Mouse (Mus musculus) stomach, embryonic 14.5 days (tissue): ENCODE measurements at regions not wholly inside any gene's neighbourhood (a gene's known extent, or its start where the extent isn't known, plus 50 kb on each side); places are given as distances from the start of the nearest gene placed in this dataset. TPM values are rescaled to one million over a fixed set of nuclear protein-coding genes. Genes with fewer than 3 reads are reported as not detected.

Experiments used
- ATAC-seq: fragments of 200-750 bp; cut with Nextera tagmentation; 2 replicates; pipeline ENCODE4 v1.8.0; 2017; ENCODE audit warnings: low read depth, moderate TSS enrichment; ENCODE audit not compliant: insufficient number of reproducible peaks, insufficient read depth, low FRiP score
- H3K27ac ChIP-seq: fragments of 300-500 bp; sonication (generic); 2 replicates; pipeline ENCODE4 v1.5.1; 2014; ENCODE audit warnings: mild to moderate bottlenecking, low read length, moderate library complexity, mixed read lengths
- H3K27me3 ChIP-seq: fragments of 300-500 bp; sonication (generic); 2 replicates; pipeline ENCODE4 v1.6.1; 2014; ENCODE audit warnings: low read length, control low read depth, mixed read lengths; ENCODE audit not compliant: control insufficient read depth, insufficient read depth
- H3K36me3 ChIP-seq: fragments of 300-500 bp; sonication (generic); 2 replicates; pipeline ENCODE4 v1.6.1; 2014; ENCODE audit warnings: mild to moderate bottlenecking, control low read depth, low read length, moderate library complexity, mixed read lengths; ENCODE audit not compliant: control insufficient read depth, insufficient read depth
- H3K4me1 ChIP-seq: fragments of 300-500 bp; sonication (generic); 2 replicates; pipeline ENCODE4 v1.6.1; 2014; ENCODE audit warnings: low read length, control low read depth, mixed read lengths; ENCODE audit not compliant: control insufficient read depth, insufficient read depth
- H3K4me2 ChIP-seq: fragments of 300-500 bp; sonication (generic); replicated peaks from 2 replicates; pipeline ENCODE4 v1.6.1; 2014; ENCODE audit warnings: low read depth, low read length, control low read depth
- H3K4me3 ChIP-seq: fragments of 300-500 bp; sonication (generic); 2 replicates; pipeline ENCODE4 v1.5.1; 2014; ENCODE audit warnings: low read depth, low read length, control low read depth
- H3K9ac ChIP-seq: fragments of 300-500 bp; sonication (generic); replicated peaks from 2 replicates; pipeline ENCODE4 v1.6.1; 2014; ENCODE audit warnings: low read depth, mild to moderate bottlenecking, control low read depth, low read length, moderate library complexity, mixed read lengths
- H3K9me3 ChIP-seq: fragments of 300-500 bp; sonication (generic); 2 replicates; pipeline ENCODE4 v1.6.1; 2016; ENCODE audit warnings: low read depth, low read length, control low read depth; ENCODE audit not compliant: control insufficient read depth
- WGBS: fragments of 180-500 bp; shearing (Covaris S2); extraction: QIAGEN DNeasy Blood & Tissue Kit; methylation state at CpG from one replicate; pipeline ENCODE4 v1.1.7; 2014; 5-methylcytosine and 5-hydroxymethylcytosine counted together
- microRNA-seq: library from miRNA; unstranded; fragments of <30 nt; microRNA quantifications from one replicate; pipeline ENCODE4, GENCODE M21; 2016

- H3K27me3 ChIP-seq = no peaks in the 10 kb centered on the region
- no peak for ATAC-seq
- no peak overlapping the region for H3K4me2 ChIP-seq
- no peak overlapping the region for H3K27ac ChIP-seq
- H3K36me3 ChIP-seq = no peaks in the 10 kb centered on the region
- no peak overlapping the region for H3K9ac ChIP-seq
- no peaks in the 10 kb centered on the region for H3K4me1 ChIP-seq
- no peak overlapping the region for H3K4me3 ChIP-seq
- WGBS = 40% methylated on average over 9 of the region's 9 CpGs
- no peaks in the 10 kb centered on the region for H3K9me3 ChIP-seq
Observed at GRCm38 (mm10) chr4:87359483-87359882, 129.2 kb upstream of the Slc24a2 start.

DNA sequence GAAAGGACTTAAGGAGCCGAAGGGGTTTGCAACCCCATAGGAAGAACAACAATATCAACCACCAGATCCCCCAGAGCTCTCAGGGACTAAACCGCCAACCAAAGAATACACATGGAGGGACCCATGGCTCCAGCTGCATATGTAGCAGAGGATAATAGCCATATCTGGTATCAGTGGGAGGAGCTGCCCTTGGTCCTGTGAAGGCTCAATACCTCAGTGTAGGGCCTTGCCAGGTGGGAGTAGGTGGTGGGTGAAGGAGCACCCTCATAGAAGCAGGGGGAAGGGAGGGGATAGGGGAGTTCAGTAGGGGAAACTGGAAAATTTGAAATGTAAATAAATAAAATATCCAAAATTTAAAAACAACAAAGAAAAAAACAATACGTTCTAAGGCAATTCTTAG, 128.7 kb upstream of the Slc24a2 start:
- WGBS = 91% methylated on average over 3 of the region's 3 CpGs
- Histone ChIP-seq H3K4me1 (no peaks in the 10 kb centered on the region), H3K27ac (no peak overlapping the region), H3K4me2 (no peak overlapping the region), H3K4me3 (no peak overlapping the region), H3K36me3 (no peaks in the 10 kb centered on the region), H3K27me3 (no peaks in the 10 kb centered on the region), H3K9me3 (no peaks in the 10 kb centered on the region), H3K9ac (no peak overlapping the region)
- ATAC-seq = no peak

- Histone ChIP-seq H3K9me3 (no peaks in the 10 kb centered on the region), H3K4me2 (no peak overlapping the region), H3K9ac (no peak overlapping the region), H3K27ac (no peak overlapping the region), H3K36me3 (no peaks in the 10 kb centered on the region), H3K27me3 (no peaks in the 10 kb centered on the region), H3K4me3 (no peak overlapping the region), H3K4me1 (0 out of 2 replicates have a peak, but pooled peaks cover 3% of the 10 kb centered on the region)
- WGBS = 74% methylated on average over 2 of the region's 2 CpGs
- no peak for ATAC-seq
Observed at GRCm38 (mm10) chr4:87332968-87333367, 102.7 kb upstream of the Slc24a2 start.

GRCm38 (mm10) chr4:87329136-87329535, 98.9 kb upstream of the Slc24a2 start:
- WGBS = 54% methylated on average over 6 of the region's 6 CpGs
- ATAC-seq = no peak
- Histone ChIP-seq H3K9ac (no peak overlapping the region), H3K9me3 (no peaks in the 10 kb centered on the region), H3K27me3 (no peaks in the 10 kb centered on the region), H3K36me3 (no peaks in the 10 kb centered on the region), H3K27ac (no peak overlapping the region), H3K4me3 (no peak overlapping the region), H3K4me2 (no peak overlapping the region), H3K4me1 (0 out of 2 replicates have a peak, but pooled peaks cover 3% of the 10 kb centered on the region)

DNA sequence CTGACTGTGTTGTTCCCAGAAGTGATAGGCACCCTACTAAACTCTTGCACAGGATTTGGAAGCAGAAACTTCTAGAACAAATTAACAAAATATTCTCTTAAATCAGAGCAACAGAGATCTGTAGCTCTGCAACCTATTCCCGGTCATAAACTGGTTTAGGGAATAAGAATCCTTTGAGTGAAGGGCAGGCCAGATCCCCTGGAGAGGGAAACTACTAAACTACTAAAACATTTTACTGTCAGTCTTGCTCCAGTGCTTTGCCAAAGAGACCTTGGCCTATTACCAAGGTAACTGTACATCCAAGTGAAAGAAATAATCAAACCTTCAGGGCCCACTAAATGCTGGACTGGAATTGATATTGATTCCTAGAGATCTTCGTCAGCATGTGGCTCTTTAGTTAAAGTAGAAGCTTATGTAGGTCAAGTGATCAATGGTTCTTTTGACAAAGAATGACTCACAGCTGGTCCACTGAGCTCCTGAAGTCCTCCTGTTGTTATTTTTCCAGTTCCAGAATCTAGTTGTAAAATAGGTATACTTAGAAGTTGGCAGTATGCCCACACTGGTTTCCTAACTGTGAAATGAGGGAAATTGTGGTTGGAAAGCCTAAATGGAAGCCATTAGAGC, 91.6 kb upstream of the Slc24a2 start:
- H3K9ac ChIP-seq = no peak overlapping the region
- no peak overlapping the region for H3K4me2 ChIP-seq
- no peak overlapping the region for H3K27ac ChIP-seq
- ATAC-seq = no peak
- no peaks in the 10 kb centered on the region for H3K27me3 ChIP-seq
- WGBS = 67% methylated on average over 2 of the region's 2 CpGs
- no peak overlapping the region for H3K4me3 ChIP-seq
- H3K9me3 ChIP-seq = no peaks in the 10 kb centered on the region
- no peaks in the 10 kb centered on the region for H3K4me1 ChIP-seq
- H3K36me3 ChIP-seq = no peaks in the 10 kb centered on the region

DNA sequence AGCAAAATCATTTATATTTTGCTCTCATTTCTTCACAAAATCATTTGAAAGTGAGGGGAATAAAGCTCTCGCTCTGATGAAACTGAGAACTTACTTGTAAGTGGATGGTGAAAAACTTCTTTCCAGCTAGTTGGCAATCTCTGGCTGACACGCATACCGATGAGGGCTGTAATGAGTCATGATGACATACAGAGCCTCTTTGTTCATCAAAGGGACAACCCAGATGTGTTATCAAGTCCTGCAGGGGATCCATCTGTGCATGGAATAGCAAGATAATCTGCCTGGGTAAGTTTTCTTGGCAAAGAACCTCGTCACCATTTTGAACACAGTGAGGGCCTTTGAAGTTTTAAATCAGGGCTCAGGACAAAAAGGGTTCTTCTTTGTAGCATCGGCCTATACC, 67.9 kb upstream of the Slc24a2 start:
- 75% methylated on average over 5 of the region's 5 CpGs for WGBS

DNA sequence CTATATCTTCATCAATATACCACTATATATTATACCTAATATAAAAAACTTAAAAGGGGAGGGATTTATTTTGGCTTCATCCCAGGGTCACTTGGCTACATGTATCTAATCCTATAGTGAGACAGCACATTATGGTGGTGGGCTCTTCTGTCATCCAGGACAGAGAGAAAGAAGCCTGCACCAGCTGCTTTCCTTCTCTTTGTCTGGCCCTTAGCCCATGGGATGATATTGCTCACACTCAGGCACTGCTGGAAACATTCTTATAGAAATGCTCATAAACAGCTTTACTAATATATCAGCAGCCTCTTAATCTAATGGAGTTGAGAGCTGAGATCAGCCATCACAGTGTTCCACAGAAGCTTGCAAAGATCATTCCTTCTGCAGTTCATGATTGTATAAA, 64.3 kb upstream of the Slc24a2 start:
- Histone ChIP-seq H3K27ac (no peak overlapping the region), H3K36me3 (no peaks in the 10 kb centered on the region), H3K4me3 (no peak overlapping the region), H3K9me3 (no peaks in the 10 kb centered on the region), H3K9ac (no peak overlapping the region), H3K27me3 (no peaks in the 10 kb centered on the region), H3K4me1 (no peaks in the 10 kb centered on the region), H3K4me2 (no peak overlapping the region)
- ATAC-seq = no peak

More for the DNA sequence above, 67.9 kb upstream of the Slc24a2 start:
- no peak overlapping the region for H3K4me2 ChIP-seq
- no peaks in the 10 kb centered on the region for H3K4me1 ChIP-seq
- no peak overlapping the region for H3K4me3 ChIP-seq
- no peak overlapping the region for H3K27ac ChIP-seq
- H3K9me3 ChIP-seq = no peaks in the 10 kb centered on the region
- no peak for ATAC-seq
- no peak overlapping the region for H3K9ac ChIP-seq
- no peaks in the 10 kb centered on the region for H3K36me3 ChIP-seq
- no peaks in the 10 kb centered on the region for H3K27me3 ChIP-seq

Small RNA genes in the stretch of these regions (microRNA-seq; reads per million reads assigned to microRNA genes)
- not detected for gene Gm23154
